Mouse (Mus musculus): Measurements from ENCODE around the gene Ankrd26.
A peak's percentile ranks its signal among the peaks of the same experiment; 100 is the strongest.
"Not testable (repeated sequence)": the region's sequence is repeated elsewhere in the genome, so short reads cannot be mapped to it uniquely, and the experiment has no call there.

Gene Ankrd26

GRCm38 (mm10) chr6:118561745-118562609 is at the start of gene Ankrd26:
Gene Ankrd26 (minus strand): TSS chr6:118562226.
- DNase-seq = peak; percentile 99

GRCm38 (mm10) chr6:118608906-118609305 is 46.9 kb upstream of the Ankrd26 start:
- no peak for DNase-seq

- peak; percentile 81 for DNase-seq
Observed at GRCm38 (mm10) chr6:118605974-118606373, 43.9 kb upstream of the Ankrd26 start.

DNA sequence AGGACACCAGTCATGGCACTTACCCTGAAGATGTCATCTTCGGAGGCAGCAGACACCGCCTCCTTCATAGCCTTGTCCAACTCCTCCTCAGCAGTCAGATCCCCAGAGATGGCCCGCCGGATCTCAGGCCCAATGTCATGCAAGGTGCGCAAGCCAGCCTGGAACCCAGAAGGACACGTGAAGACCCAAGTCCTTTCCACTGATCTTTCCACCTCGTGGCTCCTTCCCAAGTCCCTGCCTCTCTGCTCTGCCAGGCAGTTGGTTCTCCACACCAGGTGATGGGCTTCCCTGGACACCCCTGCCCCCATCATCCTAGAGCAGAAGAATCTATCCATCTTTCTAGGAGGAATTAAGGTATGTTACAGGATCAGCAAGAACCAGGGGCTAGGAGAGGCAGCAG is 41.8 kb upstream of the Ankrd26 start:
- DNase-seq = peak; percentile 80

DNA sequence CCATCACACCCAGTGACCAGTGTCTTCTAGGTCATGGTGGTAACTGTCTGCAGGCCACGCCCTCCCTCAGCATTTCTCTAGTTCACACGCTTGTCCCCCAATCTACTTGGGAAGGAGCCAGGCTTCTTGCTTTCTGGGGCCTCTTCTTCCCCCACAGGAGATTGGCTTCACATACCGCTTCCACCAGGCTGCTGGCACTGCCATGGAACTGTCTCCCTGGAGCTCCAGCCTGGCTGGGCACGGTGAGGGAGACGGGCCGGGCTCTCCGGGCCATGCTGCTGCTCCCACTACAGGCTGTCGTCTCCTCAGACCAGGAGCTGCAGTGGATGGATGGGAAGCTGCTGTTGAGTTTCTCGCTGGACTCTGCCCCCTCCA is 33.6 kb upstream of the Ankrd26 start:
- DNase-seq = peak; percentile 84

- DNase-seq = peak; percentile 45
Observed at GRCm38 (mm10) chr6:118594833-118595680, 33.0 kb upstream of the Ankrd26 start.

DNA sequence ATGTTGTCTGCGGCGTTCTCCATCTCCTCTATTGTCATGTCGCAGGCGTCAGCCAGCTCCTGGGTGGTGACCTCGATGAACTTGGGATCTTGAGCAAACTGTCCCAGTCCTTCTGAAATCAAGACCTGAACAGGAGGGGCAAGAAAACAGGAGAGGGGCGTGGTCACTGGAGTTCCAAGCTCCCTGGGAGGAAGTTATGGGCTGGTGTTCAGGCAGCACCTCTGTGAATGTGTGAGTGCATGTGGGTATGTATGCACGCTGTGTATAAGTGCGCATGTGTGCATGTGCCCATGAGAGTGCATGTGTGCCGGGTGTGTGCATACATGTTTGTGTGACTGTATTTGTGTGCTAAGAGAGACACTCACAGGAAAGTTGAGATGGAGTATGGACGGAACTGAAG is 32.0 kb upstream of the Ankrd26 start:
- peak; percentile 83 for DNase-seq

DNA sequence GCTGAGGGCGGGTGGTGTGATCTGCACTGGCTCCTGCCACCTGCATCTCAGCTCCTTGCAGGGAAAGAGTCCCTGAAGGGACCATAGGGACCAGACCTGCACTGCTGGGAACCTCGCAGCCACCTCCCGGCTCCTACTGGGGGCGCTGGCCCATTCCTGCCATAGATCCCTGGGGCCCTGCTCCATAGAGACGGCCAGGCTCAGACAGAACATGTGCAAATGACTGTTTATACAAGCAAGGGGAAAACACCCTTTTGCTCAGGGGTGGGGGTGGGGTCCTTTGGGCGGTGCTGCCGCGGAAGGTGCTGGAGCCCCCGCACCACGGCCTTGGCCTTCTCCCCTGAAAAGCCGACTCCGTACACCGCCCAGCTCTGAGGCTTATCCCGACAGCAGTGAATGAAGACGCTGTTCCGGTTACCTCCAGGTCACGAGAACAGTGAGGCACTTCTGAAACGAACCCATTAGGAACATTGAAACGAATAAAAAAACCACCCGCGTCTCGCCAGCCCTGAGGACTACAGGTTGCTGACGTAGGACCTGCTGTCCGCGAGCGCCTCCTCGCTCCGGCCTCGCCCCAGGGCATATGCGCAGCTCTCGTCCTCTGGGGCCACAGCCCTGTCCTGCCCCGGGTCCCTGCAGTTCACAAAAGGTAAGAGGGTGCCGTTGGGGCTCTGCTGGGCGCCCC is 31.5 kb upstream of the Ankrd26 start:
- DNase-seq = peak; percentile 87

DNA sequence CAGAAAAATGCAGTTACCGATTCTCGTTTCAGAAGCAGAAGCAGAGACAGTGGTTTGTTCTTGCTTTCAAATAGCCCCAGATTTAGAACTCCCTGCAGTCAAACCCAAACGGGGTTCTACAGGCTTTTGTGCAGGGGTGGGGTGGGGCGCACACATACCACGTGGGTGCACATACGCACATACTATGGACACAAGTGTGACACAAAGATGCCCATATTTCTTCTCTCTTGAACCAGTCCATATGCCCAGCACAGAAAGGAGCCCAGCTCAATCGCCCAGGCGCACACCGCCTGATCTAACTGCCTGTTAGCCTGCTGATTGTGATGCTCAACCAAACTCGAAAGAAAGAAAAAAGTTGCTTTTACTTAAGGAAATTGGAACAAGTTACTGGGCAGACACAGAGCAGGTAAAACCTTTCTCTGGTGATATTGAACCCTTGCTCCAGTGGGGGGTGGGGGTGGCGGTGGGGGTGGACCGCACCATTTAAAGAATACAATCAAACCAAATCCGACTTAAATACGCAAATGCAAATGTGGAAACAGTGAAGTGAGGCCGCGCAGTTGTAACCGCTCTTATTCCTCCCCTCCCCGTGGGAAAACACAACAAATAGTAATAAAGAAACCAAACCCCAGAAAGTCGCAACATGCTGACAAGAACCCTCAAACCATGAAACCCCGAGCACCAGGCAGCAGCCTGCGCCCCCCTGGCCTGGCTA is 30.8 kb upstream of the Ankrd26 start:
- peak; percentile 80 for DNase-seq

GRCm38 (mm10) chr6:118578741-118579140 is 16.7 kb upstream of the Ankrd26 start:
- peak; percentile 85 for DNase-seq

DNA sequence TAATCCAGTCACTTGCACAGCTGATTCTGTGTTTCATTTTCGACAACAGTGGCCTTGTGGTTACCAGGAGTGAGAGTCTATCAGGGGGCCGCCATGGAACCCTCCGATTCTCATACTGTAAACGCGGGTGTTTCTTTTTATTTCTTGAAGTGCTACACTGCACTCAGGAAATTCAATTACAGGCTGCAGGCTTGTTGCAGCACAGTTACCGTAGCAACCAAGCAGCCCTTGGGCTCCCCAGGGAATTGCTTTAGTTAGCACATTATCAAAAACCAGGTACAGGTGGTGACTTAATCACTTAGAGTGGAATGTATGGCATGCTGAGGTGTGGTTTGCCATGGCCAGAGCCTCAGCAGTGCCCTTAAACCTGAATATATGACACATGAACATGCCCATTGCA is 12.3 kb upstream of the Ankrd26 start:
- peak; percentile 56 for DNase-seq

DNA sequence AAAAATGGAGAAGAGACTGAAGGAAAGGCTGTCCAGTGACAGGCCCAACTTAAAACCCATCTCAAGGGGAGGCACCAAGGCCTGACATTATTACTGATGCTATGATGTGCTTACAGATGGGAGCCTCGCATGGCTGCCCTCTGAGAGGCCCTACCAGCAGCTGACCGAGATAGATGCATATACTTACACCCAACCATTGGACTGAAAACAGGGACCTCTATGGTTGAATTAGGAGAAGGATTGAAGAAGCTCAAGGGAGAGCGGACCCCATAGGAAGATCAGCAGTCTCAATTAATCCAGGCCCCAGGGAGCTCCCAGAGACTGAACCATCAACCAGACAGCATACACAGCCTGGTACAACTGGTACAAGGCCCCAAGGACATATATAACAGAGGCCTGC is 5.8 kb upstream of the Ankrd26 start:
- peak; percentile 77 for DNase-seq

DNA sequence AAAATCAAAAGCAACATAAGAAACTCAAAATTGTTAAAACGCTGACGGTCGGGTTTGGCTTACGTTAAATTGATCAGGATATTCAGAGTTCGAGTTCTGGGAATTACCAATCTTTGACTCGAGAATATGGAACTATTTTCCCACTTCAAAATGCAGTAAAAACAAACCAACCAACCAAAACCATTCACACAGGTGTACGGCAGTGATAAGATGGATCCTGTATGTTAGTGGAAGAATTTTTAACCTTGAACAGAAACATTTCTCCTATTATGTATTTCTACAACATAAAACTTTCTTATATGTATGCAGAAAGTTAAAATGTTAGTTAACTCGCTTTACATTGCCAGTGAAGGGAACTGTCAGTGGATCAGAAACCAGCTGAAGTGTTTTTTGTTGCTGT is 801 bp downstream of the Ankrd26 start:
- no peak for DNase-seq

DNA sequence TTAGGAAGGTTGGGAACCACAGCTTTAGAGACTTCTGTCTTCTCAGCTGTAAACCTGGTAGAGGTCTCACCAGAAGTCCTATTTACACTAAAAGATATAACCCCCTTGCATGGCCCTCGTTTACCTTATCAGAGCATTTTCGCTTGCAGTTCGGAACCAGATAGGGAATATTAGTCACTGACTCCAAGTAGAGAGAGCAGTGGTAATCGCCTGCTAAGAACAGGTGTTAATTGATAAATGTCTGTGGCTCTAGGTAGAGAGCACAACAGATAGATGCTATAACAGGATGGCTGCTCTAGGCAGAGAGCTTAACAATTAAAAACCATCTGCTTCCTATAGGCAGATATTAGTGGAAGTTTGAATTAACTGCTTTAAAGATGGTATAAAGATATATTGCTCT is 23.4 kb downstream of the Ankrd26 start:
- no peak for DNase-seq

GRCm38 (mm10) chr6:118537201-118537600 is 24.8 kb downstream of the Ankrd26 start:
- DNase-seq = not testable (repeated sequence)

DNA sequence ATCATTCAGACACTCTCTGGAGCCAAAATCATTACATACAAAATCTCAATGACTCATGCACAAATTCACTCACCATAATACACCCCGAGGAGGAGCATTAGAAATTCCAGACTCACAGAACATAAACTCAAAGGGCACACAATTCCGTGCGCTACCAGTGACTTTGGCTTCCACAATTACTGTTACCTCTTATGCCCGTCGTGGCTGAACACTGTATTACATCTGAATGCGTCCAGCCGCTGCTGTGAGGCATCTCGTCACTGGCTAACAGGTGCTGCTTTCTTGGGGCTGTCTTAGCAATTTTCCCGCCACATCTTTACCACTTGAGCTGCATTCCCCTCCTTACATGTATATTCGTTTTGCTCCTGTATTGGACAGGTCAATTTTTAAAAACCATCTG is 26.7 kb downstream of the Ankrd26 start:
- peak; percentile 68 for DNase-seq

GRCm38 (mm10) chr6:118533381-118533780 is 28.6 kb downstream of the Ankrd26 start:
- DNase-seq = peak; percentile 62

DNA sequence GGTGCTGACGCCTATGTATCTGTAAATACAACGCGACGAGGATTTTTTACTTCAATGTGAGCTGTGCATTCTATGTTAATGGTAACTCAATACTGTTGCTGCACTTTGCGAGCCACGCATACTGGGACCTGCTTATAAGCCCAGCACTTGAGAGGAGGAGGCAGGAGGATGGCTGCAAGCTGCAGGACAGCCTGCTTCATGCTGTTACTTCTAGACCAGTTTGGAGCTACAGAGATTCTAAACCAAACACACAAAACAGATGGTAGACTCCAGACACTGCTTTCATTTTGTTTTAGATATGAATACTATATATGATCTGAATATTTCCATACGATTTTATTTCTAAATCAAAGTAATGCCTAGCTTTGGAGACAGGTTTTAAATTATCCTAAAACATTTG is 41.4 kb downstream of the Ankrd26 start:
- no peak for DNase-seq

- no peak for DNase-seq
Observed at GRCm38 (mm10) chr6:118513335-118514012, 48.6 kb downstream of the Ankrd26 start.

- DNase-seq = no peak
Observed at GRCm38 (mm10) chr6:118499010-118499409, 63.0 kb downstream of the Ankrd26 start.

DNA sequence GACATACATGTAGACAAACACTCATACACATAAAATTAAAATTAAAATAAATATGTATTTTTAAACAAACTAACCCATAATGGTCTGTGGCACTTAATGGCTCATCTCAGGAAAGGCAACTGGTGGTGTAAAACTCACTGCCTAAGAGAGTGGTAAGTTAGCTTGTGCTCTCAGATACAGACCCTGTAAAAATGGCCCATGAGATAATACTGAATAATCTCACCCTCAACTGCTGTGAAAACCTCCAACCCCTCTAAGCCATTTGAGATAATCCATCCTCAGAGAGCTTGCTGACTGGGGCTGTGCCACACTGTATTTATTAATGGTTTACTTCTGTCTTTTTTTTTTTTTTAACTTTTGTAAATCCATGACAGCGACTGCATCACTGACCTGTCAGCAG is 79.9 kb downstream of the Ankrd26 start:
- peak; percentile 43 for DNase-seq
